ENCODE assay signal across 19 mouse cellular contexts in the genomic region with DNA sequence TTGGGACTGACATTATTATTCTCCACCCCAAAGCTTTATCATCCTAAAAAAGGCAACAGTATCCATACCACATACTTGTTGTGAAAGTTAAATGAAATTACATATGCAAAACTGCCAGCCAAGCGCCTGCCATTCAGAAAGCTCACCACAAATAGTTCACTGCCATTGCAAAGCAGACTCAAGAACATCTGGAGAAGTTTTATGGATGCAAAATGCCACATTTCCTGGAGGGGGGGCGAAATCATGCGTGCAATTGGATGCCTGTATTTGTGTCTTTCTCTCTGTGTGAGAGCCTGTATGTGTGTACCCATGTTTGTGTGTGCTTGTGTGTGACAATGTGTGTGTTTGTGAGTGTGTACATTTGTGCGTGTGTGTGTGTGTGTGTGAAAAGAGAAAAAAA.
"Had no signal": no experiment of that assay in that cellular context is flagged by ENCODE, and none has a peak within 500 bp of the region (broad histone marks: within the 10 kb centered on the region; RNA-seq: fewer than 3 reads in every experiment).

No protein-coding gene starts in this region.

- H3K4me2 ChIP-seq: limb, embryonic 15.5 days; liver, embryonic 12.5 days; liver, embryonic 15.5 days; lung, embryonic 15.5 days; midbrain, embryonic 11.5 days had no signal

- H3K9ac ChIP-seq: kidney, embryonic 15.5 days; limb, embryonic 15.5 days; liver, embryonic 12.5 days; liver, embryonic 15.5 days; lung, embryonic 15.5 days had no signal

- ATAC-seq: liver, embryonic 12.5 days had no signal

- H3K4me3 ChIP-seq: kidney, embryonic 15.5 days; left cerebral cortex, adult 2 months; limb, embryonic 15.5 days; liver, embryonic 12.5 days; liver, embryonic 15.5 days; lung, embryonic 15.5 days had no signal

- H3K27me3 ChIP-seq: kidney, embryonic 15.5 days; liver, embryonic 15.5 days; lung, embryonic 15.5 days had no signal

- H3K36me3 ChIP-seq: kidney, embryonic 15.5 days; limb, embryonic 15.5 days; liver, embryonic 12.5 days; liver, embryonic 15.5 days; lung, embryonic 15.5 days had no signal

- H3K27ac ChIP-seq: left cerebral cortex, adult 2 months; limb, embryonic 15.5 days; liver, embryonic 12.5 days; liver, embryonic 15.5 days; lung, embryonic 15.5 days had no signal

- H3K4me1 ChIP-seq: liver, embryonic 12.5 days; liver, embryonic 15.5 days; lung, embryonic 15.5 days had no signal

- H3K9me3 ChIP-seq: kidney, embryonic 15.5 days; limb, embryonic 15.5 days; liver, embryonic 12.5 days; liver, embryonic 15.5 days; lung, embryonic 15.5 days had no signal

- DNase-seq: kidney, adult 2 months; kidney, postnatal 10 days; kidney, postnatal 36 days; layer of hippocampus, postnatal 36 days; left cerebral cortex, postnatal 4 days; lung, adult 18-20 months; lung, postnatal 10 days; lung, postnatal 36 days; midbrain, embryonic 14.5 days; thymus, adult 18-20 months; thymus, postnatal 14 days; thymus, postnatal 4 days had no signal
